In the genomic region with DNA sequence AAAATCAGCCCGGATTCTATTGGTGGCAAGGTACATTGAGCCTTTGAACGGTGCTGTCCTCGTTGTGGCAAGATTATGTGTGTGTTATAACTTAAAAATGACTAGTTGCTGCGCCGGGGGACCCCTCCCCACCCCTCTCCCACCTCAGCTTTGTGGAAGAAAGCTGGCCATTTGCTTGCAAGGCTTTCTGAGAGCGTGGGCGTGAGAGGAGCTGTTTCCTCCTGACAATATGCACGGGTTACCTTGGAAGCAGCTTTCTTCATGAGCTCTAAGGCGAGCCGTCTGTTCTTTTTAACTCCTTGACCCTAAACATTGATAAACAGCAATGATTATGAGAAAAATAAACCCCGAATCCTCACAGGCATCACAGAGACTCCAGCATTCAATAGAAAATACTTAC, we compare ENCODE assay signal across 16 mouse cellular contexts.
DNase-seq lines count a peak whose midpoint lies in the region; ATAC-seq lines count a peak whose summit lies in the region.
"Had no signal": no experiment of that assay in that cellular context is flagged by ENCODE, and none has a peak within 500 bp of the region (broad histone marks: within the 10 kb centered on the region; RNA-seq: fewer than 3 reads in every experiment).

No protein-coding gene starts in this region.

- intact Hi-C loops in left cerebral cortex, postnatal 14 days (cut with DNase I), result no loop called here

- 27% methylated on average over 11 of the region's 11 CpGs for WGBS in heart, embryonic 13.5 days
- 28% methylated on average over 11 of the region's 11 CpGs for WGBS in forebrain, embryonic 10.5 days
- WGBS in forebrain, embryonic 14.5 days, result 3% methylated on average over 11 of the region's 11 CpGs

- H3K9ac ChIP-seq in heart, embryonic 13.5 days, result peak overlapping the region; percentile 60
- H3K9ac ChIP-seq in forebrain, embryonic 14.5 days (ENCODE audit: low read length), result 0 out of 2 replicates have a peak overlapping the region, but pooled peaks have one; percentile 17
- H3K9ac ChIP-seq: hindbrain, embryonic 15.5 days; lung, embryonic 14.5 days; neural tube, embryonic 13.5 days had no signal

- H3K4me1 ChIP-seq in heart, embryonic 13.5 days, result peaks cover 24% of the 10 kb centered on the region
- H3K4me1 ChIP-seq in forebrain, embryonic 10.5 days, result peaks cover 29% of the 10 kb centered on the region
- peaks cover 21% of the 10 kb centered on the region for H3K4me1 ChIP-seq in forebrain, embryonic 14.5 days (ENCODE audit: control insufficient read depth, insufficient read depth, low read length)
- H3K4me1 ChIP-seq: neural tube, embryonic 13.5 days had no signal

- ATAC-seq in heart, embryonic 13.5 days (ENCODE audit: extremely low read depth, insufficient number of reproducible peaks, low FRiP score, low TSS enrichment), result no peak
- ATAC-seq in forebrain, embryonic 14.5 days, result peak; percentile 44
- ATAC-seq: CD4-positive, CD25-positive, alpha-beta regulatory T cell, adult 4 months had no signal

- DNase-seq in heart, postnatal 4 days, result no peak
- DNase-seq in left cerebral cortex, postnatal 14 days (ENCODE audit: low spot score in 2 of 2), result peak; percentile 52 to 73
- no peak for DNase-seq in left cerebral cortex, adult 11 months (ENCODE audit: low spot score)
- DNase-seq in forebrain, embryonic 10.5 days (ENCODE audit: extremely low spot score, low spot score), result peak; percentile 28
- peak; percentile 29 for DNase-seq in forebrain, embryonic 14.5 days (ENCODE audit: low spot score)
- DNase-seq in adrenal gland, postnatal 10 days, result no peak
- DNase-seq: adrenal gland, postnatal 14 days; gastrocnemius, postnatal 14 days; kidney, adult 11 months; kidney, postnatal 10 days; lung, embryonic 14.5 days had no signal

- peak overlapping the region; percentile 66 for H3K27ac ChIP-seq in heart, embryonic 13.5 days (replicated peaks)
- H3K27ac ChIP-seq in forebrain, embryonic 10.5 days, result peak overlapping the region; percentile 74
- H3K27ac ChIP-seq in forebrain, embryonic 14.5 days (ENCODE audit: low read depth, low read length), result peak overlapping the region; percentile 55; the same call in 1 of the 2 replicates
- H3K27ac ChIP-seq: hindbrain, embryonic 15.5 days; macrophage; neural tube, embryonic 13.5 days had no signal

- no peaks in the 10 kb centered on the region for H3K27me3 ChIP-seq in heart, embryonic 13.5 days (replicated peaks)
- peaks cover 5% of the 10 kb centered on the region; the same call in 1 of the 2 replicates for H3K27me3 ChIP-seq in forebrain, embryonic 10.5 days (ENCODE audit: poor library complexity, severe bottlenecking)
- no peaks in the 10 kb centered on the region for H3K27me3 ChIP-seq in forebrain, embryonic 14.5 days (replicated peaks; ENCODE audit: control insufficient read depth, insufficient read depth, low read length)
- H3K27me3 ChIP-seq: hindbrain, embryonic 15.5 days; neural tube, embryonic 13.5 days had no signal

- H3K36me3 ChIP-seq in heart, embryonic 13.5 days, result no peaks in the 10 kb centered on the region
- peaks cover under 1% of the 10 kb centered on the region; the same call in 1 of the 2 replicates for H3K36me3 ChIP-seq in forebrain, embryonic 10.5 days (replicated peaks)
- no peaks in the 10 kb centered on the region; the same call in 1 of the 2 replicates for H3K36me3 ChIP-seq in forebrain, embryonic 14.5 days (ENCODE audit: control insufficient read depth, insufficient read depth, low read length)
- H3K36me3 ChIP-seq: neural tube, embryonic 13.5 days had no signal

- H3K9me3 ChIP-seq in heart, embryonic 13.5 days, result peaks cover 7% of the 10 kb centered on the region; the same call in 1 of the 2 replicates
- peaks cover 2% of the 10 kb centered on the region; the same call in 1 of the 2 replicates for H3K9me3 ChIP-seq in forebrain, embryonic 10.5 days
- H3K9me3 ChIP-seq in forebrain, embryonic 14.5 days (replicated peaks; ENCODE audit: control insufficient read depth, low read length), result no peaks in the 10 kb centered on the region
- H3K9me3 ChIP-seq: hindbrain, embryonic 15.5 days; neural tube, embryonic 13.5 days had no signal

- H3K4me2 ChIP-seq in heart, embryonic 13.5 days, result peak overlapping the region; percentile 41
- H3K4me2 ChIP-seq in forebrain, embryonic 14.5 days (ENCODE audit: low read length), result peak overlapping the region; percentile 20
- H3K4me2 ChIP-seq: hindbrain, embryonic 15.5 days; lung, embryonic 14.5 days; neural tube, embryonic 13.5 days had no signal

- no peak overlapping the region for H3K4me3 ChIP-seq in heart, embryonic 13.5 days
- H3K4me3 ChIP-seq in forebrain, embryonic 10.5 days, result peak overlapping the region; percentile 25; the same call in 1 of the 2 replicates
- H3K4me3 ChIP-seq in forebrain, embryonic 14.5 days (ENCODE audit: low read depth, low read length), result no peak overlapping the region
- H3K4me3 ChIP-seq: hindbrain, embryonic 15.5 days; neural tube, embryonic 13.5 days had no signal

Comparison
In these comparisons a context has a peak if more than half of its experiments do, and no peak if none do; other contexts are left out.
1. DNase-seq: peak in left cerebral cortex, postnatal 14 days (2 of 2), forebrain, embryonic 10.5 days (single experiment) and forebrain, embryonic 14.5 days (single experiment); none in heart, postnatal 4 days (single experiment), left cerebral cortex, adult 11 months (single experiment) and adrenal gland, postnatal 10 days (single experiment).
2. Peak in every context shown above with its lines, with median percentiles within 50 percentile points of each other: H3K27ac ChIP-seq.